Mouse (Mus musculus): ENCODE data around the gene Chchd10. TPM values are rescaled to one million over a fixed set of nuclear protein-coding genes. Genes with fewer than 3 reads are reported as not detected.

The Chchd10 gene
- polyA plus RNA-seq, 1 experiment from 2014 or later, result 6.9 TPM

Other genes with a start within 250 kb of the Chchd10 start
- 32.6 and 37.8 TPM in 2 replicates for gene Cabin1, start 168.8 kb upstream of the Chchd10 start, polyA plus RNA-seq (2016; fragmentation: Nextera tagmentation; extraction: Ambion mirVana)
- gene Ddt, start 159.7 kb upstream of the Chchd10 start, polyA plus RNA-seq (2016; fragmentation: Nextera tagmentation; extraction: Ambion mirVana), result 87.9 and 103 TPM in 2 replicates
- not detected in 2 replicates for gene Gm20441, start 152.2 kb upstream of the Chchd10 start, polyA plus RNA-seq (2016; fragmentation: Nextera tagmentation; extraction: Ambion mirVana)
- 0.97 and 1.00 TPM in 2 replicates for gene Gstt3, start 151.7 kb upstream of the Chchd10 start, polyA plus RNA-seq (2016; fragmentation: Nextera tagmentation; extraction: Ambion mirVana)
- 3.0 and 4.7 TPM in 2 replicates for gene Gstt1, start 134.5 kb upstream of the Chchd10 start, polyA plus RNA-seq (2016; fragmentation: Nextera tagmentation; extraction: Ambion mirVana)
- not detected in 2 replicates for gene Gstt4, start 110.6 kb upstream of the Chchd10 start, polyA plus RNA-seq (2016; fragmentation: Nextera tagmentation; extraction: Ambion mirVana)
- 7.6 and 8.3 TPM in 2 replicates for gene Gstt2, start 95.7 kb upstream of the Chchd10 start, polyA plus RNA-seq (2016; fragmentation: Nextera tagmentation; extraction: Ambion mirVana)
- 2,515 and 3,289 TPM in 2 replicates for gene Mif, start 72.9 kb upstream of the Chchd10 start, polyA plus RNA-seq (2016; fragmentation: Nextera tagmentation; extraction: Ambion mirVana)
- gene Derl3, start 39.7 kb upstream of the Chchd10 start, polyA plus RNA-seq (2016; fragmentation: Nextera tagmentation; extraction: Ambion mirVana), result 1.4 and 1.8 TPM in 2 replicates
- gene Smarcb1, start 11.5 kb upstream of the Chchd10 start, polyA plus RNA-seq (2016; fragmentation: Nextera tagmentation; extraction: Ambion mirVana), result 294 and 296 TPM in 2 replicates
- gene Mmp11, start 3.4 kb downstream of the Chchd10 start, polyA plus RNA-seq (2016; fragmentation: Nextera tagmentation; extraction: Ambion mirVana), result 23.7 and 38.2 TPM in 2 replicates
- 0.52 and 0.58 TPM in 2 replicates for gene Gm867, start 7.5 kb downstream of the Chchd10 start, polyA plus RNA-seq (2016; fragmentation: Nextera tagmentation; extraction: Ambion mirVana)
- 0.24 and 0.39 TPM in 2 replicates for gene Vpreb3, start 9.9 kb downstream of the Chchd10 start, polyA plus RNA-seq (2016; fragmentation: Nextera tagmentation; extraction: Ambion mirVana)
- gene Gm5134, start 21.4 kb downstream of the Chchd10 start, polyA plus RNA-seq (2016; fragmentation: Nextera tagmentation; extraction: Ambion mirVana), result 0.09 and 0.10 TPM in 2 replicates
- 36.8 and 39.0 TPM in 2 replicates for gene Zfp280b, start 99.5 kb downstream of the Chchd10 start, polyA plus RNA-seq (2016; fragmentation: Nextera tagmentation; extraction: Ambion mirVana)
- gene Slc5a4b, start 177.8 kb downstream of the Chchd10 start, polyA plus RNA-seq (2016; fragmentation: Nextera tagmentation; extraction: Ambion mirVana), result not detected in 2 replicates
- not detected in 2 replicates for gene Slc5a4a, start 214.3 kb downstream of the Chchd10 start, polyA plus RNA-seq (2016; fragmentation: Nextera tagmentation; extraction: Ambion mirVana)